Mouse (Mus musculus) lung, embryonic 14.5 days (tissue): ENCODE measurements around the gene Spata17. TPM values are rescaled to one million over a fixed set of nuclear protein-coding genes. Genes with fewer than 3 reads are reported as not detected.

Experiments used
- ATAC-seq: fragments of 200-750 bp; cut with Nextera tagmentation; 2 replicates; pipeline ENCODE4 v1.8.0; 2017; ENCODE audit warnings: mild to moderate bottlenecking, moderate TSS enrichment, moderate library complexity; ENCODE audit not compliant: insufficient read depth
- DNase-seq: peaks from one replicate; pipeline ENCODE4 v3.0.0-alpha.2; 2015
- H3K27ac ChIP-seq: fragments of 300-500 bp; sonication (generic); 2 replicates; pipeline ENCODE4 v1.5.1; 2014; ENCODE audit warnings: low read depth, mild to moderate bottlenecking, moderate library complexity
- H3K27me3 ChIP-seq: fragments of 300-500 bp; sonication (generic); 2 replicates; pipeline ENCODE4 v1.6.1; 2014; ENCODE audit warnings: low read length, control low read depth; ENCODE audit not compliant: insufficient read depth
- H3K36me3 ChIP-seq: fragments of 300-500 bp; sonication (generic); 2 replicates; pipeline ENCODE4 v1.6.1; 2014; ENCODE audit warnings: control low read depth; ENCODE audit not compliant: insufficient read depth
- H3K4me1 ChIP-seq: fragments of 300-500 bp; sonication (generic); 2 replicates; pipeline ENCODE4 v1.6.1; 2014; ENCODE audit warnings: antibody characterized with exemption, control low read depth; ENCODE audit not compliant: insufficient read depth
- H3K4me2 ChIP-seq: fragments of 300-500 bp; sonication (generic); 2 replicates; pipeline ENCODE4 v1.6.1; 2014; ENCODE audit warnings: mild to moderate bottlenecking
- H3K4me3 ChIP-seq: fragments of 300-500 bp; sonication (generic); 2 replicates; pipeline ENCODE4 v1.5.1; 2014; ENCODE audit warnings: low read depth, low read length
- H3K9ac ChIP-seq: fragments of 300-500 bp; sonication (generic); 2 replicates; pipeline ENCODE4 v1.6.1; 2014
- H3K9me3 ChIP-seq: fragments of 300-500 bp; sonication (generic); 2 replicates; pipeline ENCODE4 v1.6.1; 2016; ENCODE audit warnings: low read depth, low read length, control low read depth
- CTCF ChIP-seq: IDR thresholded peaks from 2 replicates; pipeline ENCODE4 v1.5.1; 2016; ENCODE audit warnings: antibody characterized with exemption, low read depth
- WGBS: fragments of 180-500 bp; shearing (Covaris S2); extraction: QIAGEN DNeasy Blood & Tissue Kit; methylation state at CpG from one replicate; pipeline ENCODE4 v1.1.7; 2014; 5-methylcytosine and 5-hydroxymethylcytosine counted together
- polyA plus RNA-seq: library from polyadenylated mRNA; unstranded; fragments of >200 nt; fragmentation: Nextera tagmentation; extraction: Ambion mirVana; gene quantifications from 2 replicates; pipeline ENCODE4 v1.2.1, GENCODE M21; 2014

Spata17 gene
- polyA plus RNA-seq, 1 experiment from 2014 or later, result 0.89 TPM

DNA sequence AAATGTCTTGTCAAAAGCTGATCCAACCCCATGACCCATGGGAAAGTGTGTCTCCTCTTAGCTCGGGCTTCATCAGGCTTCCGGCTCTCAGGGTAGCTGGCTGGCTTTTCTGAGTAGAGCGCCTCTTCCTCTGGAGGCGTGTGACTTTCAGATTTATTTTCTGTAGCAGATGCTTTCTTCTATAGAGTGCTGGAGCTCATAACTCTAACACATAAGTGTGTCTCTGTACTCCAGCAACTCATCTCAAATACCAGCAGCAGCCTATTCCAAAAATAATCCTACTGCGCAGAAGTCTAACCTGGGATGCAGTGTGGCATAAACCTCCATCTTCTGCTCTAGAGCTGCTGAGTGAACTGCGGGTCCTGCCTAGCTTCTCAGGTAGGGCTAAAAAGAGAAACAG lies 186.4 kb downstream of the Spata17 start:
- no peaks in the 10 kb centered on the region for H3K4me1 ChIP-seq
- no peak overlapping the region for H3K4me2 ChIP-seq
- no peak overlapping the region for H3K4me3 ChIP-seq
- no peaks in the 10 kb centered on the region for H3K9me3 ChIP-seq
- DNase-seq, result no peak
- no peaks in the 10 kb centered on the region for H3K36me3 ChIP-seq
- no peak for ATAC-seq
- no peak for TF ChIP-seq CTCF
- WGBS, result 73% methylated on average over 6 of the region's 6 CpGs
- H3K27me3 ChIP-seq, result no peaks in the 10 kb centered on the region
- H3K9ac ChIP-seq, result no peak overlapping the region
- H3K27ac ChIP-seq, result no peak overlapping the region

DNA sequence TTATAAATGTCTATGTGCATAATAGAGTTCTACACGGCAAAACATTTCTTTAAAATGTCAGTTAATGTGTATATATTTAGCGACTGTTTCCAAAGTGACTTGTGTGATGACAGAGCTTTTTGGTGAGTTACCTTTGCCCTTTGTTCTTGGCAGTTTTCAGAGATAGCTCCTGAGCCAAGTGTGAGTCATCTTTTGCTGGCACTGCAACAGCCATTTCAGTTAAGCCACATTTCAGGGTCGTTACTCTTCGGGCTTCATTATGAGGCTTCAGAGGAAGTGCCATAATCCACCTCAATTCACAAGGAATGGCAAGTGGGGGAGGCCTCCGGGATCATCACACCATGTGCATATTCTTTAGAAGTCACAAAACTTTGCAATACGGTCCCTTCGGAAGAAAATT lies 195.3 kb downstream of the Spata17 start:
- no peaks in the 10 kb centered on the region for H3K27me3 ChIP-seq
- no peak overlapping the region for H3K9ac ChIP-seq
- H3K4me1 ChIP-seq, result no peaks in the 10 kb centered on the region
- DNase-seq (no peak), ATAC-seq (no peak)
- WGBS, result 69% methylated on average over 7 of the region's 7 CpGs
- H3K4me2 ChIP-seq, result no peak overlapping the region
- H3K9me3 ChIP-seq, result no peaks in the 10 kb centered on the region
- TF ChIP-seq CTCF, result no peak
- H3K36me3 ChIP-seq, result no peaks in the 10 kb centered on the region
- H3K27ac ChIP-seq, result no peak overlapping the region
- no peak overlapping the region for H3K4me3 ChIP-seq

DNA sequence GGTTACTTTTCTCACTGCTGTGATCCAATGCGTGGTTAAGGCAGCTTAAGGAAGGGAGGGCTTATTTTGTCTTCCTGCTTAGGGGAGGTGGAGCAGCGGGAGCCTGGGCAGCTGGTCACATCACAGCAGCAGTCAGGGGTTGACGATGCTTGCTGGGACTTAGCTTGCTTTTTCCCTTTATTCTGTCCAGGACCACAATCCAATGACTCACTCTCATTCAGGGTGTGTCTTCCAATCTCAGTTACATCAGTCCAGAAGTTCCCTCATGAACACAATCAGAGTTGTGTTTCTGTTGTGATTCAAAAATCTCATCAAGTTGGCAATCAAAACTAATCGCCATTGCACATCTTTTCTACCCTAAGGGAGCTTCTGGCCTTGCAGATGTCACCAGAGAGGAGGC lies 199.1 kb downstream of the Spata17 start:
- ATAC-seq, result no peak
- DNase-seq, result no peak
- Histone ChIP-seq H3K9me3 (no peaks in the 10 kb centered on the region), H3K27me3 (no peaks in the 10 kb centered on the region), H3K27ac (no peak overlapping the region), H3K4me3 (no peak overlapping the region), H3K36me3 (no peaks in the 10 kb centered on the region), H3K4me2 (no peak overlapping the region), H3K4me1 (no peaks in the 10 kb centered on the region), H3K9ac (no peak overlapping the region)
- no peak for TF ChIP-seq CTCF
- 52% methylated on average over 4 of the region's 4 CpGs for WGBS

DNA sequence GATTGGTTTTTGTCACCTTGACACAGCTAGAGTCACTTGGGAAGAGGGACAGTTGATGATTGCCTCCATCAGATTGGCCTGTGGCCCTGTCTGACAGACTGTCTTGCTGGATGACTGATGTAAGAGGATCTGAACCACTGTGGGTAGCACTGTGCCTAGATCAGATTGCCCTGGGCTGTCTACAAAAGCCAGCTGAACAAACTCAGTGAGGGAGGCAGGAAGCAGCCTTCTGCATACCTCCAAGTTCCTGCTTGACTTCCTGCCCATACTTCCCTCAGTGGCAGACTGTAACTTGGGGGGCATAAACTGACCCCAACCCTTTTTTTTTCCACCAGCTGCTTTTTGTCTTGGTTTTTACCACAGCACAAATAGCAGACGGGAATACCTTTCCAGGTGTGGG lies 199.6 kb downstream of the Spata17 start:
- Histone ChIP-seq H3K27ac (no peak overlapping the region), H3K9ac (no peak overlapping the region), H3K27me3 (no peaks in the 10 kb centered on the region), H3K9me3 (no peaks in the 10 kb centered on the region), H3K4me3 (no peak overlapping the region), H3K4me1 (no peaks in the 10 kb centered on the region), H3K36me3 (no peaks in the 10 kb centered on the region), H3K4me2 (no peak overlapping the region)
- TF ChIP-seq CTCF, result no peak
- DNase-seq, result no peak
- 70% methylated on average over 1 of the region's 1 CpGs for WGBS
- ATAC-seq, result no peak

DNA sequence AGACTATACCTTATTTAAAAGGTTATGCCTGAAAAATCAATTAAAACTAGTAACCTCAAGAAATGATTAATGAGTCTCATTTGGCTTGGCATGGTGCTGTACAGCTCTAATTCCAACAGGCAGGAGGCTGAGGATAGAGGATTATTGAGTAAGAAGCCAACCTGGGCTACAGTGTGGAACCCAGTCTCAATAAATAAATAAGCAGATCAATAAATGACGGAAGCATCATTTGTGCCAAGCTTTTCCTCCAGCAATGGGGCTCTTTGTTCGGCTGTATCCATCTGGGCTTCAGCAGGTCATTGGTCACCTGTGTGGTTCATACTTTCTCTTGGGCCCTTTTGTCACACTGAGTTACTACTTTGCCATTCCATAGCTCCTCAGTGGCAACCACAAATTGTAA lies 201.1 kb downstream of the Spata17 start:
- no peaks in the 10 kb centered on the region for H3K27me3 ChIP-seq
- no peak for TF ChIP-seq CTCF
- H3K27ac ChIP-seq, result no peak overlapping the region
- no peak overlapping the region for H3K4me3 ChIP-seq
- no peaks in the 10 kb centered on the region for H3K36me3 ChIP-seq
- no peak for DNase-seq
- no peak for ATAC-seq
- no peak overlapping the region for H3K9ac ChIP-seq
- WGBS, result 92% methylated on average over 2 of the region's 2 CpGs
- H3K4me1 ChIP-seq, result no peaks in the 10 kb centered on the region
- no peaks in the 10 kb centered on the region for H3K9me3 ChIP-seq
- no peak overlapping the region for H3K4me2 ChIP-seq

DNA sequence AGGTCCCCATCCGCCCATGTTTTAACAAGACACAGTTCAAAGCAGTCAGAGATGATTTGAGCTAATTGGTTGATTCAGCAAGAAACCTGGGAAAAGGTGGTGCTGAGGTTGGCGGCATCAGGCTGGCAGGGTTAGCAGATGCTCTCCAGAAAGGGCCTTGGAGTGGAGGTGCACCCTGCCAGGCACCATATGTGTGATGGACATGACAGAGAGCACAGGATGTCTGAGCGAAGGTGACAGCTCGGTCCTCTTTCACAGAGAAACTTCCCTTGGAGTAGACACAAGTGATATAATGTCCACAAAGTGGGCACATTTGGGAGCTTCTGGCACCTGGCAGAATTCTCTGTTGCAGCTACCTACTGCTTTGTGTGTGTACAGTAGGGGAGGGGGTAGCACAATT lies 203.7 kb downstream of the Spata17 start:
- H3K9ac ChIP-seq, result no peak overlapping the region
- no peaks in the 10 kb centered on the region for H3K9me3 ChIP-seq
- no peak overlapping the region for H3K4me3 ChIP-seq
- H3K4me1 ChIP-seq, result no peaks in the 10 kb centered on the region
- H3K27me3 ChIP-seq, result no peaks in the 10 kb centered on the region
- H3K4me2 ChIP-seq, result no peak overlapping the region
- no peak for TF ChIP-seq CTCF
- ATAC-seq, result no peak
- no peaks in the 10 kb centered on the region for H3K36me3 ChIP-seq
- 88% methylated on average over 4 of the region's 4 CpGs for WGBS
- H3K27ac ChIP-seq, result no peak overlapping the region
- DNase-seq, result no peak

DNA sequence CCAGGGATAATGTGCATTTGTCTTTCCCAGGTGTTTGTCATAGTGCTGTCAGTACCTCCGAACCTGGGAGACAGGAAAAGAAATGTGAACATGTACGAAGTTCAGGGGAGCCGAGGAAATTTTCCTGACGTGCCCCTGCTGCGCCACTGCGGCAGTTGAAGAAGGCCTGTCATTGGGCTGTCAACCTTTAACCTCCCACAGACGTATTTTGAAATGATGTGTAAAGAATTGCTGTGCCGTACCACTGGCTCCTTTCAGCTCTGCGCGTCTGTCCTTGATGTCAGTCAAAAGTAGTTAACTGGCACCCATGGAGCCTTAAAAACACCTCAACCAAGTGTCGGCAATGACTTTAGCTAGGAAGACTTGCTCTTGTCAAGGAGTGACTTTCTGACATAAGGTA lies 205.2 kb downstream of the Spata17 start:
- Histone ChIP-seq H3K27me3 (no peaks in the 10 kb centered on the region), H3K9ac (no peak overlapping the region), H3K9me3 (no peaks in the 10 kb centered on the region), H3K27ac (no peak overlapping the region), H3K4me3 (no peak overlapping the region), H3K36me3 (no peaks in the 10 kb centered on the region), H3K4me2 (no peak overlapping the region), H3K4me1 (no peaks in the 10 kb centered on the region)
- WGBS, result 66% methylated on average over 11 of the region's 11 CpGs
- no peak for DNase-seq
- no peak for TF ChIP-seq CTCF
- no peak for ATAC-seq

DNA sequence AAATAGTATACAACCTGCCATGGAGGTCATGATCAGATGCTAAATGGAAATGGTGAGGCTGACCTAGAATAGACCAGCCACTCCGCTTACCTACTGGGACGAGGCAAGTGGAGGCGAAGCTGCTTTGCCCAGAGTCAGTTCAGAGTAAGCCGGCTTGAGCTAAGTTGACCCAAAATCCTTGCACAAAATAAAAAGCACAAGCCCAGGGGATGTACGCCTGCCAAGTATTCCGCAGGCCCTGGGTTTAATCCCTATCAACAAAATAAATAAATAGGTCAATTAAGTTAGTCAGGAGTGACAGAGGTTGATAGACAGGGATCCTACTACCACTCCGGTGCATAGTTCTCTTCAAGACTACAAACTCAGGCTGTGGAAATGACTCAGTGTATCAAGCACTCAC lies 207.0 kb downstream of the Spata17 start:
- H3K9me3 ChIP-seq, result no peaks in the 10 kb centered on the region
- H3K4me3 ChIP-seq, result no peak overlapping the region
- no peak overlapping the region for H3K4me2 ChIP-seq
- 78% methylated on average over 7 of the region's 7 CpGs for WGBS
- no peak for ATAC-seq
- H3K27ac ChIP-seq, result no peak overlapping the region
- H3K27me3 ChIP-seq, result no peaks in the 10 kb centered on the region
- no peaks in the 10 kb centered on the region for H3K4me1 ChIP-seq
- no peak overlapping the region for H3K9ac ChIP-seq
- no peak for DNase-seq
- H3K36me3 ChIP-seq, result no peaks in the 10 kb centered on the region
- no peak for TF ChIP-seq CTCF
